Mouse (Mus musculus): Measurements from ENCODE around the gene Vmn1r47. TPM values are rescaled to one million over a fixed set of nuclear protein-coding genes. Genes with fewer than 3 reads are reported as not detected.

The Vmn1r47 gene
- not detected for polyA plus RNA-seq (2012; fragmentation: generic; extraction: Trizol)

DNA sequence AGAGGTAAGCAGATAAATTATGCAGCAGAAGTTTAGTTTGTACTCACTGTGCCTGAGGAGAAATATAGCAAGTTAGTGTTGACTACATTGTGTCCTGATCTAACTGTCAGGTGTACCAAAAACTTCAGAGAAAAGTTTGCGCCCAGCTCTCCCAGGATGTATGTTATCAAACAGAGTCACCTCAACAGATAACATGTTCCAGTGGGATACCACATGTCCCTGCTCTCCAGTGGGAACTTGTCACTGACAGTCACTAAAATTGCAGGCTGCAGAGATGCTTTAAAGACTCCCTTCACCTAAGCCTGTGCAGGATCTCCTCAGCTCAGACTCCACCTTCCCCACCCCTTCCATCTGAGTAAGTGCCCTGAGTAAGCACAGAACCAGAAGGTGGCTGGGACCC is at the start of gene Vmn1r47:
Gene Vmn1r47 (plus strand): TSS at position 301 of the 400 bp plus-strand sequence.

DNA sequence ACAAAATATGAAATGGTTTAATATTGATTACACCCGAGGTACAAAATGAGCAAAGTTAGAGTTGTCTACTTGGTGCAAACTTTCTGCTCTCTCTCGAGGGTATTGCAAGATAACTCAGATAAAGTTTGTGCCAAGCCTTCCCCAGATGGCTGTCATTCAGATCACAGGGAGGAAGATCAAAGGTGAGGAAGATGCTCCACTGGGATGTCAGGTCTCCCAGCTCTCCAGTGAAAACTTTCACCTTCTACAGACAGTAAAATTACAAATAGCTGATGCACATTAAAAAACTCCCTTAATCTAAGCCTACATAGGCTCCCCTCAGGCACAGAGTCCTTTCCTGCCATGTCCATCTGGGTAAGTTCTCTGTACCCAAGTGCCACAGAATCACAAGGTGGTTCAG is 46.9 kb upstream of the Vmn1r47 start, which contains the start of gene Vmn1r46:
Gene Vmn1r46 (plus strand): TSS at position 301 of the 400 bp plus-strand sequence.

DNA sequence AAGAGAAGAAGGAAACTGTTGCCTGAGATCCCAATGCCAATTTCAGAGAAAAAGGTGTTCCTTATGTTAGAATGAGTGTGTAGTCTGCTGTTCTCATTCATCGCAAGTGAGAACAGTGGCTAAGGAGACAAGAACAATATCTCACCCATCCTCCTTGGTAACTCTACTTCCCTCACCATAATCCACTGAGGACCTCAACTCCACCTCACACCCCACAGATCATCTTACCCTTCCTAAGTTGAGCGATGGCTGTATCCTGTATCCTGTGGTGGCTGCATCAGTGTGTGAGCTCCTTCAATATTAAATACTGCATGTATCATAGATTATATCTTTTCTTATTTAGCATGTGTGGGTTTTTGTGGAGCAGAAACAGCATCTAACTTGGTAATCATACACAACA is 20.8 kb downstream of the Vmn1r47 start, which contains the start of gene Vmn1r48:
Gene Vmn1r48 (minus strand): TSS at position 101 of the 400 bp plus-strand sequence.

Other genes starting within 250 kb of the Vmn1r47 start
- gene Vmn1r42, start 139.7 kb upstream of the Vmn1r47 start, polyA plus RNA-seq (2012; fragmentation: generic; extraction: Trizol), result not detected
- gene Vmn1r43, start 139.7 kb upstream of the Vmn1r47 start, polyA plus RNA-seq (2012; fragmentation: generic; extraction: Trizol), result under 1 TPM; 0.04 TPM
- gene Vmn1r44, start 132.5 kb upstream of the Vmn1r47 start, polyA plus RNA-seq (2012; fragmentation: generic; extraction: Trizol), result not detected
- gene Vmn1r45, start 75.5 kb upstream of the Vmn1r47 start, polyA plus RNA-seq (2012; fragmentation: generic; extraction: Trizol), result not detected
- not detected for gene Vmn1r46, start 46.8 kb upstream of the Vmn1r47 start, polyA plus RNA-seq (2012; fragmentation: generic; extraction: Trizol)
- gene Vmn1r48, start 20.7 kb downstream of the Vmn1r47 start, polyA plus RNA-seq (2012; fragmentation: generic; extraction: Trizol), result not detected
- gene Vmn1r49, start 62.4 kb downstream of the Vmn1r47 start, polyA plus RNA-seq (2012; fragmentation: generic; extraction: Trizol), result not detected
- gene Vmn1r50, start 85.3 kb downstream of the Vmn1r47 start, polyA plus RNA-seq (2012; fragmentation: generic; extraction: Trizol), result not detected
- not detected for gene Vmn1r51, start 106.4 kb downstream of the Vmn1r47 start, polyA plus RNA-seq (2012; fragmentation: generic; extraction: Trizol)
- not detected for gene Vmn1r52, start 158.7 kb downstream of the Vmn1r47 start, polyA plus RNA-seq (2012; fragmentation: generic; extraction: Trizol)
- not detected for gene V1ra8, start 186.6 kb downstream of the Vmn1r47 start, polyA plus RNA-seq (2012; fragmentation: generic; extraction: Trizol)
- gene Vmn1r53, start 208.3 kb downstream of the Vmn1r47 start, polyA plus RNA-seq (2012; fragmentation: generic; extraction: Trizol), result not detected
- gene Vmn1r54, start 230.2 kb downstream of the Vmn1r47 start, polyA plus RNA-seq (2012; fragmentation: generic; extraction: Trizol), result not detected